Mouse (Mus musculus): ENCODE results near the gene Bub1b. TPM values are rescaled to one million over a fixed set of nuclear protein-coding genes. Genes with fewer than 3 reads are reported as not detected.
"Not testable (repeated sequence)": the region's sequence is repeated elsewhere in the genome, so short reads cannot be mapped to it uniquely, and the experiment has no call there.

Gene Bub1b
- polyA plus RNA-seq, 1 experiment from 2014 or later, result 19.7 TPM

GRCm38 (mm10) chr2:118637258-118637657, 39.2 kb downstream of the Bub1b start:
- ATAC-seq (ENCODE audit: low FRiP score, low TSS enrichment), result no peak
- WGBS, result 69% methylated on average over 5 of the region's 5 CpGs

GRCm38 (mm10) chr2:118637888-118638526, 40.0 kb downstream of the Bub1b start:
- no peaks in the 10 kb centered on the region for H3K27me3 ChIP-seq (ENCODE audit: control insufficient read depth, insufficient read depth, low read length)
- ATAC-seq (ENCODE audit: low FRiP score, low TSS enrichment) (peak; percentile 48; the same call in 1 of the 2 replicates), DNase-seq (peak; percentile 89)
- H3K9me3 ChIP-seq (ENCODE audit: control insufficient read depth, low read length), result no peaks in the 10 kb centered on the region
- no peak overlapping the region for H3K4me2 ChIP-seq (ENCODE audit: low read length)
- H3K4me3 ChIP-seq (replicated peaks; ENCODE audit: low read depth, low read length), result no peak overlapping the region
- no peaks in the 10 kb centered on the region for H3K4me1 ChIP-seq (ENCODE audit: control insufficient read depth, insufficient read depth, low read length)
- WGBS, result 43% methylated on average over 8 of the region's 8 CpGs
- H3K27ac ChIP-seq (replicated peaks; ENCODE audit: low read depth, low read length), result no peak overlapping the region
- 0 out of 2 replicates have a peak overlapping the region, but pooled peaks have one; percentile 31 for H3K9ac ChIP-seq (replicated peaks; ENCODE audit: low read length)
- H3K36me3 ChIP-seq (ENCODE audit: control insufficient read depth, insufficient read depth, low read length), result peaks cover 15% of the 10 kb centered on the region; the same call in 1 of the 2 replicates

More at GRCm38 (mm10) chr2:118637258-118637657, 39.2 kb downstream of the Bub1b start:
- Histone ChIP-seq H3K4me1 (ENCODE audit: control insufficient read depth, insufficient read depth, low read length) (no peaks in the 10 kb centered on the region), H3K9me3 (ENCODE audit: control insufficient read depth, low read length) (no peaks in the 10 kb centered on the region), H3K27me3 (ENCODE audit: control insufficient read depth, insufficient read depth, low read length) (no peaks in the 10 kb centered on the region), H3K27ac (replicated peaks; ENCODE audit: low read depth, low read length) (no peak overlapping the region), H3K36me3 (ENCODE audit: control insufficient read depth, insufficient read depth, low read length) (peaks cover 18% of the 10 kb centered on the region; the same call in 1 of the 2 replicates), H3K4me2 (ENCODE audit: low read length) (no peak overlapping the region), H3K4me3 (replicated peaks; ENCODE audit: low read depth, low read length) (no peak overlapping the region), H3K9ac (replicated peaks; ENCODE audit: low read length) (no peak overlapping the region)
- no peak for DNase-seq

GRCm38 (mm10) chr2:118638686-118639085, 40.7 kb downstream of the Bub1b start:
- Histone ChIP-seq H3K36me3 (ENCODE audit: control insufficient read depth, insufficient read depth, low read length) (peaks cover 15% of the 10 kb centered on the region; the same call in 1 of the 2 replicates), H3K4me2 (ENCODE audit: low read length) (no peak overlapping the region), H3K4me1 (ENCODE audit: control insufficient read depth, insufficient read depth, low read length) (no peaks in the 10 kb centered on the region), H3K27me3 (ENCODE audit: control insufficient read depth, insufficient read depth, low read length) (no peaks in the 10 kb centered on the region), H3K27ac (replicated peaks; ENCODE audit: low read depth, low read length) (no peak overlapping the region), H3K4me3 (replicated peaks; ENCODE audit: low read depth, low read length) (no peak overlapping the region), H3K9ac (replicated peaks; ENCODE audit: low read length) (0 out of 2 replicates have a peak overlapping the region, but pooled peaks have one; percentile 31), H3K9me3 (ENCODE audit: control insufficient read depth, low read length) (no peaks in the 10 kb centered on the region)
- no peak for ATAC-seq (ENCODE audit: low FRiP score, low TSS enrichment)
- WGBS, result 96% methylated on average over 8 of the region's 8 CpGs
- DNase-seq, result no peak

GRCm38 (mm10) chr2:118641147-118641546, 43.1 kb downstream of the Bub1b start:
- Histone ChIP-seq H3K27me3 (ENCODE audit: control insufficient read depth, insufficient read depth, low read length) (no peaks in the 10 kb centered on the region), H3K27ac (replicated peaks; ENCODE audit: low read depth, low read length) (no peak overlapping the region), H3K36me3 (ENCODE audit: control insufficient read depth, insufficient read depth, low read length) (0 out of 2 replicates have a peak, but pooled peaks cover 7% of the 10 kb centered on the region), H3K4me1 (ENCODE audit: control insufficient read depth, insufficient read depth, low read length) (no peaks in the 10 kb centered on the region), H3K9me3 (ENCODE audit: control insufficient read depth, low read length) (no peaks in the 10 kb centered on the region), H3K9ac (replicated peaks; ENCODE audit: low read length) (no peak overlapping the region), H3K4me2 (ENCODE audit: low read length) (no peak overlapping the region), H3K4me3 (replicated peaks; ENCODE audit: low read depth, low read length) (no peak overlapping the region)
- ATAC-seq (ENCODE audit: low FRiP score, low TSS enrichment), result no peak
- peak; percentile 15 for DNase-seq
- WGBS, result 74% methylated on average over 2 of the region's 2 CpGs

- H3K4me1 ChIP-seq (ENCODE audit: control insufficient read depth, insufficient read depth, low read length), result no peaks in the 10 kb centered on the region
- H3K4me3 ChIP-seq (replicated peaks; ENCODE audit: low read depth, low read length), result no peak overlapping the region
- WGBS, result 89% methylated on average over 3 of the region's 3 CpGs
- no peak overlapping the region for H3K27ac ChIP-seq (replicated peaks; ENCODE audit: low read depth, low read length)
- no peaks in the 10 kb centered on the region for H3K9me3 ChIP-seq (ENCODE audit: control insufficient read depth, low read length)
- DNase-seq (no peak), ATAC-seq (ENCODE audit: low FRiP score, low TSS enrichment) (no peak)
- no peaks in the 10 kb centered on the region for H3K27me3 ChIP-seq (ENCODE audit: control insufficient read depth, insufficient read depth, low read length)
- H3K4me2 ChIP-seq (ENCODE audit: low read length), result no peak overlapping the region
- 0 out of 2 replicates have a peak, but pooled peaks cover 7% of the 10 kb centered on the region for H3K36me3 ChIP-seq (ENCODE audit: control insufficient read depth, insufficient read depth, low read length)
- no peak overlapping the region for H3K9ac ChIP-seq (replicated peaks; ENCODE audit: low read length)
These were observed 44.4 kb downstream of the Bub1b start for GRCm38 (mm10) chr2:118642431-118642830.

GRCm38 (mm10) chr2:118642942-118643341, 44.9 kb downstream of the Bub1b start:
- no peak for DNase-seq
- Histone ChIP-seq H3K4me1 (ENCODE audit: control insufficient read depth, insufficient read depth, low read length) (no peaks in the 10 kb centered on the region), H3K9me3 (ENCODE audit: control insufficient read depth, low read length) (no peaks in the 10 kb centered on the region), H3K27ac (replicated peaks; ENCODE audit: low read depth, low read length) (no peak overlapping the region), H3K27me3 (ENCODE audit: control insufficient read depth, insufficient read depth, low read length) (no peaks in the 10 kb centered on the region), H3K4me3 (replicated peaks; ENCODE audit: low read depth, low read length) (no peak overlapping the region), H3K9ac (replicated peaks; ENCODE audit: low read length) (no peak overlapping the region), H3K36me3 (ENCODE audit: control insufficient read depth, insufficient read depth, low read length) (0 out of 2 replicates have a peak, but pooled peaks cover 7% of the 10 kb centered on the region), H3K4me2 (ENCODE audit: low read length) (no peak overlapping the region)
- 80% methylated on average over 3 of the region's 3 CpGs for WGBS
- no peak for ATAC-seq (ENCODE audit: low FRiP score, low TSS enrichment)

- H3K9ac ChIP-seq (replicated peaks; ENCODE audit: low read length), result no peak overlapping the region
- no peaks in the 10 kb centered on the region for H3K9me3 ChIP-seq (ENCODE audit: control insufficient read depth, low read length)
- H3K4me3 ChIP-seq (replicated peaks; ENCODE audit: low read depth, low read length), result no peak overlapping the region
- WGBS, result 92% methylated on average over 5 of the region's 5 CpGs
- H3K36me3 ChIP-seq (ENCODE audit: control insufficient read depth, insufficient read depth, low read length), result 0 out of 2 replicates have a peak, but pooled peaks cover 2% of the 10 kb centered on the region
- H3K27ac ChIP-seq (replicated peaks; ENCODE audit: low read depth, low read length), result no peak overlapping the region
- no peak overlapping the region for H3K4me2 ChIP-seq (ENCODE audit: low read length)
- DNase-seq, result no peak
- H3K4me1 ChIP-seq (ENCODE audit: control insufficient read depth, insufficient read depth, low read length), result no peaks in the 10 kb centered on the region
- H3K27me3 ChIP-seq (ENCODE audit: control insufficient read depth, insufficient read depth, low read length), result no peaks in the 10 kb centered on the region
- ATAC-seq (ENCODE audit: low FRiP score, low TSS enrichment), result no peak
These were observed 48.7 kb downstream of the Bub1b start for GRCm38 (mm10) chr2:118646665-118647064.

- not testable (repeated sequence) for DNase-seq; H3K4me3 ChIP-seq (replicated peaks; ENCODE audit: low read depth, low read length)
These were observed 52.7 kb downstream of the Bub1b start for GRCm38 (mm10) chr2:118650697-118651096.

More at GRCm38 (mm10) chr2:118650697-118651096, 52.7 kb downstream of the Bub1b start:
- H3K9me3 ChIP-seq (ENCODE audit: control insufficient read depth, low read length); H3K27me3 ChIP-seq (ENCODE audit: control insufficient read depth, insufficient read depth, low read length); H3K4me1 ChIP-seq (ENCODE audit: control insufficient read depth, insufficient read depth, low read length); H3K4me2 ChIP-seq (ENCODE audit: low read length); H3K36me3 ChIP-seq (ENCODE audit: control insufficient read depth, insufficient read depth, low read length); H3K27ac ChIP-seq (replicated peaks; ENCODE audit: low read depth, low read length); ATAC-seq (ENCODE audit: low FRiP score, low TSS enrichment); H3K9ac ChIP-seq (replicated peaks; ENCODE audit: low read length): not testable (repeated sequence)
- 41% methylated on average over 2 of the region's 2 CpGs for WGBS
